Mouse (Mus musculus) CH12.LX (cell line): Measurements from ENCODE around the gene Amz2.

Experiments
- CTCF ChIP-seq, 2 experiments: IDR thresholded peaks in 1 of 2; conservative IDR thresholded peaks in 1 of 2; 2 replicates each; pipeline ENCODE4 v1.5.1; 2011 to 2012; ENCODE audit warnings: low read depth in 2 of 2, low read length in 2 of 2, improper control_type of control experiment in 1 of 2, inconsistent platforms in 1 of 2, mild to moderate bottlenecking in 1 of 2, moderate library complexity in 1 of 2
- ELF1 ChIP-seq: IDR thresholded peaks from 2 replicates; pipeline ENCODE4 v1.6.1; 2014; ENCODE audit warnings: low read depth, mild to moderate bottlenecking, inconsistent platforms, low read length, improper control_type of control experiment
- ETS1 ChIP-seq: conservative IDR thresholded peaks from 2 replicates; pipeline ENCODE4 v1.6.1; 2012; ENCODE audit warnings: low read depth, mild to moderate bottlenecking, inconsistent platforms, low read length, improper control_type of control experiment, moderate library complexity
- MAX ChIP-seq: IDR thresholded peaks from 2 replicates; pipeline ENCODE4 v1.6.1; 2011; ENCODE audit warnings: low read length, improper control_type of control experiment
- MYC ChIP-seq: IDR thresholded peaks from 2 replicates; pipeline ENCODE4 v1.6.1; 2011; ENCODE audit warnings: low read depth, mild to moderate bottlenecking, improper control_type of control experiment, low read length
- TCF12 ChIP-seq: IDR thresholded peaks from 2 replicates; pipeline ENCODE4 v1.6.1; 2014; ENCODE audit warnings: low read depth, mild to moderate bottlenecking, inconsistent platforms, low read length, improper control_type of control experiment
- ZC3H11A ChIP-seq: IDR thresholded peaks from 2 replicates; pipeline ENCODE4 v1.6.1; 2012; ENCODE audit warnings: low read depth, mild to moderate bottlenecking, inconsistent platforms, low read length, improper control_type of control experiment

DNA sequence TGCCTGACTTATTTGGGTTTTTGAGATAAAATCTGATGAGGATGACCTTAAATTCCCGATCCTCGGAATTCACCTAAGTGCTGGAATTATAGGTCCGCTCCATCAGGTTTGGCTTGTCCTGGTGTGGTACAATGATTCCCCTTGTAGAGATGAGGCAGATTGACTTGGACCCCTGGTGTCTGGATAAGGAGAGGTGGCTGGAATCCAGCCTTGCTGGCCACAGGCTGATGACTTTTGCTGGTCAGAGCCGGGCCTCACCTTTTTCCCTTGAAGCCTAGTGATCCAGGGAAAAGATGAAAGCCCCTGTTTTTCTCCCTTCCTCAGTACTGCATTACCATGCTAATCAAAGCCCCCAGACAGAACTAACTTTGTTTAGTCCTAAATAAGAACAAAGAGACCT, 50.0 kb downstream of the Amz2 start:
- no peak for TF ChIP-seq ETS1
- TF ChIP-seq TCF12 = no peak
- no peak for TF ChIP-seq ZC3H11A
- TF ChIP-seq MAX = no peak
- no peak for TF ChIP-seq MYC
- TF ChIP-seq CTCF (conservative IDR thresholded peaks at IDR 0.05 in 1 of 2, IDR thresholded peaks at IDR 0.05 in 1 of 2; ENCODE audit: low read depth in 2 of 2, low read length in 2 of 2) = no peak
- no peak for TF ChIP-seq ELF1
